Mouse (Mus musculus) heart, adult 9 months (tissue): Measurements from ENCODE around the gene Itpr2.
A peak's percentile ranks its signal among the peaks of the same experiment; 100 is the strongest.

Experiments
- DNase-seq, 2 experiments: peaks; one replicate each; pipeline ENCODE4 v3.0.0; 2022; ENCODE audit warnings: low spot score in 2 of 2

The Itpr2 gene

DNA sequence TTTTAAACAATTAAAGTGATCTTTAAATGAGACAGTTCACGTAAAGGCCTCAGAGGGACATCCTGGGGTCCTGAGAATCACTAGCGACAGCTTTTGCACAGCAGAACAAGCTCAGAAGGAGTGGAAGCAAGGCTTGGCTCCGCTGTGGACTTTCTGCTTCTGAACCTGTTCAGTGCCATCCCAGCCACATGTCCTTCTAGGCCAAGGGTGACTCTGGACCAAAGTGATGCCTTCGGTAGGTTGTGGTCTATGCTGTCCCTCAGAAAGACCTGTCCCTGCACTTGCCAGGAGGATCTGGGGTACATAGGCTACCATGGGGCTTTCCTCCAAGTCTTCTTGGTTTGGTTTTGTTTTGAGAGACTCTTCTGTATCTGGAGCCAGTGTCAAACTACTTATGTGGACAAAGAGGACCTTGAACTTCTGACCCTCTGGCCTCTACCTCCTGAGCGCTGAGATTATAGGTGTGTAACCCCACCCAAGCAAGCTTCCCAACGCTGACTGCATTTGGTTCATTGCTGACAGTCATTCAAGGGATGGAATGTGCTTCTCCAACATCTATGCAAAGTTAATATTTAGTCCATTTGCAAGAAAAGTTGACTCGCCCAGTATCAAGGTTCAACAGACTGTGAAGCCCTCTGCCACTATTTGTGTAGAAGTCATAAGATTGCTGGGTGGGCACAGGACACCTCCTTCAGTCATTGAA lies 241.2 kb downstream of the Itpr2 start:
- DNase-seq: no peak

DNA sequence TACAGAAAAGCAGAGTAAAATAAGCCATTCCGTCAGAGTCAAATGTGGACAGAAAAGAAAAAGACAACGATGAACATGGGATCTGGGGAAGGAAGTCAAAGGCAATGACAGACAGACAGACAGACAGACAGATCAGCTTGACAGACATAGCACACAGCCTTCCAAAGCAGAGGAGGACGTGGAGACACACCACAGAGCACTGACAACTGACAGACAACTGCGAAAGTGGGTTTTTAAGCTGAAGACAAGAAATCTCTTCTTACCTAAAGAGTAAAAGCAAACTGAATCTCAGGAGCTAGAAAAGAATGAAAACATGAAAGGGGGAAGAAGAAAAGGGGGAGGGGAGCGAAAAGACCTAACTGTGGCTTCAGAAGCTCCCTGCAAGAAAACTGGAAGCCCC lies 243.3 kb downstream of the Itpr2 start:
- DNase-seq: no peak

DNA sequence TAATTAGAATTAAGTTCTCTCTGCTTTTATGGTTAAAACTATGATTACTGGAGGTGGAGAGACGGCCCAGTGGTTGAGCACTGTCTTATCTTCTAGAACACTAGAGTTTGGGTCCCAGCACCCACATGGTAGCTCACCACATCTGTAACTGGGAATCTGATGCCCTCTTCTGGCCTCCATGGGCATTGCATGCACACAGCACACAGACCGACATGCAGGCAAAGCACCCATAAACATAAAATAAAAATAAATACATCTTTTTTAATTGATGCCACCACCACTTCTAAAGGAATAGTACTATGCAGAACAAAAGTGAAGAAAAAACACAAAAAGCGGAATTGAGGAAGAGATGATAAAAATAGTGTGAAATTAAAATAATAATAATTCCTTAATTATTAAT lies 243.8 kb downstream of the Itpr2 start:
- no peak for DNase-seq

DNA sequence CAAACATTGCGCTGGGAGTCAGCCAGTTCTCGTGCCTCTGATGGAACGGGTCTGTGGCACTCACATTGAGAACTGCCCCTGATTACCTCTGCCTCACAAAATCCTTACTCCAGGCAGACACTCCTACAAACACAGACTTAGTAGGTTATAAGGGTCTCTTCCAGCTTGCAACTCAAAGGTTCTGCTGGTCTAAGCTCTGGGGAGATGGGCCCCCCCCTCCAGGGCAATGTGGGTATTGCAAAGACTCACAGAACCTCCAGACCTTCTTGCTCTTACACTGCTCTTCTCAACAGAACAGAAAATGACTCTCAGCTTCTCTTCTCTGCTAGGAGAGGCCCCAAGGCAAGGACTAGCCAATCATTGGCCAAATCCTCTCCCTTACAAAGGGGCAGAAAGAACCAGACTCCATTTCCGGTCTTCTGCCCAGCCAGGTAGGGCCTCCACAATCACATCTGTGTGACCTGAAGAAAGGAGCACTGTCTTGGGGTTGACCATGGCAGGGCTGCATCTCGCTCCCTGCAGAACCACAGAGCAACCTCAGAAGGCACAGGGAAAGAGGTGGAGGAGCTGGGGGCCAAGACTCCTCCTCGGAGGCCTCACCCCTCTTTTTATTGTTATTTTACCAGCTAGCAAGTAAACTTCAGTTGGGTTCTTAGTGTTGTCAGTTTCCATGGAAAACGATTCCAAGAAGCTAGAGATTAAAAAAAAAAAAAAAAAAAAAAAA lies 244.9 kb downstream of the Itpr2 start:
- no peak for DNase-seq

DNA sequence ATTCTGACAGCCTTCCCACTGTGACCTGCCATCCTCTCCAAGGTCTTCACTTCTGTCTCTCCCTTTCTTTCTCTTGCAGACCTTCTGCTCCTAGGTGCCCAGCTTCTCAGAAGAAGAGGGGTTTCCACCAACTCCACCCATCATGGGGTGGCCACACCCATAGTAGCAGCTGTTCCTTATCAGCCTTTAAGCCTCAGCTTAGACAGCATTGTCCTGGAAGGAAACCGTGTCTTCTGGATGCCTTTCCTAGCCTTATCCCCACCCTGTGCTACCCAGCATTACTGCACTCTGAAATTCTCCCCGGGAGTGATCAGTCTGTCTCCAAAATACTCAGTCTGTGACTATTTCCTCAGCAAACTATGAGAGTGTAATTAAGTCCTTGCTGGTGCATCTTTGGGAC lies 245.6 kb downstream of the Itpr2 start:
- peak in 1 of 2 experiments; percentile 36 for DNase-seq

DNA sequence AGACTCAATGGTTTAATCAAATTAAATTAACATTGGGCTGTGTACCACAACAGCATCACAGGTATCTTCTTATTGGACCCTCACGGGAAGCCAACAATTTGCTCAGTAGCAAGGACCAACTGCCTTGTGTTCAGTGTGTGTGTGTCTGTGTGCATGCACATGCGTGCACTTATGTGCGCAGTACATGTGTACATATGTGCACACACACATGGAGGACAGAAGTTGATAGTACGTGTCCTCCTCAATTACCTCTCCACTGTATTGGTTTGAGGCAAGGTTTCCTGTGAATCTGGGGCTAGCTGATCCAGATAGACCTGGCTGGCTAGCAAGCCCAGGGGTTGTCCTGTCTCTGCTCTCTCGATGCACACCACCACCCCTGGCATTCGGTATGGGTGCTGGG lies 246.4 kb downstream of the Itpr2 start:
- no peak for DNase-seq

DNA sequence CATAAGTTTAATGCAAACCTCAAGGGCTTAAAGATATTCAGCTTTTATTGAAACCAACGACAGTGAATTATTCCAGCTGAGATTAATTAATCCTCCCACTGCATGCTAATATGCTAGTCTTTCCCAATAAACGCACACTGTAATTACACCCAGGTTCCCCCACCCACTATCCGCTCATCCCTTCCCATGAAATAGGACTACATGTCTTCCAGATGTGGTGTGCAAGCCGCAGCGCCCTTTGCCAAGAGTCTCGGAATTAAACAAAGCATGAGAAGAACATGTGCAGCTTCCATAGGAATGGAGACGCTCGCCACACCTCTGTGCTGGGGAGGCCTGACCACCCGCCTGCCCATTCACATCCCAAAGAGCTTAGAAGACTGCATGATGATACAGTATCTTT lies 247.1 kb downstream of the Itpr2 start:
- DNase-seq: no peak

DNA sequence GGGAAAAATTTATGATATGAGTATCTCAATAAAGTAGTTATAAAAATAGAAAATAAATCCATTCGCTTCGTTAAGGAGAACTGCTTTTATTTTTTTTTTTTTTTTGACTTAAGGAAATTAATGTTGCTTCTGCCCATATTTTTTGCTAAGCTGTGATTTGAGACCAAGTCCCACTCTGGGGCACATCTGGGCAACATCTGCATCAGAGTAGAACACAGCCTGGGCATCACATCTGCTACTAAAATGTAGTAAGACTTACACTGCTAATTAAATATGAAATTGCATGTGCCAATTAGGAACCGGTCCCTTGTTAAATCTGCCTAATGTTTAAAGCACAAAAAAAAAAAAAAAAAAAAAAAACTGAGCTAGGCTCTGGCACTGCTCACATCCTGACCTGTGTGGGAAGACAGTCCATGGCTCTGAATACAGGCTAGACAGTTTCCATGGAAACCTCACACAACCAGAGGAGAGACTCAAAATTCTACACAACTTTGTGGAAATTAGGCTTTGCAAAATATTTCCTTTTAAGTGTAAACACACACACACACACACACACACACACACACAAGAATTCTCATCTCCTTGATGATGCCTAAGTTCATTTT lies 247.7 kb downstream of the Itpr2 start:
- DNase-seq: no peak

DNA sequence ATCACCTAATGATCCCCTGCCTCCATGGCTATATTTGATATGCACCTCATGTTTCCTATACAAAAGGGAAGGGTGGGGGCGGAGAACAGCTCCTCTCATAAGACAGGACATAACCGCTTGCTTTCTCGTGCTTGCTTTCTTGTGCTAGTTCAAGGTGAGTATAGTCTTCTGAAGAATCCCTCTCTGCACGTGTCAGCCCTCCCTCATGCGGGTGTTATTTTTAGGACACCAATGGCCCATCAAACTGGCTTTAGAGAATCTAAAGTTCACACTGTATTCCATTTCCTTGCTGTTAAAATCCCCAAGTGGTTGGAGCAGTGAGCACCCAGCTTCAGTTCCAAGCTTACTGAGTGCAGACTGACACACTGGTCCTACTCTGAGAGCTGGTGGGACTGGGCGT lies 252.9 kb downstream of the Itpr2 start:
- no peak for DNase-seq

DNA sequence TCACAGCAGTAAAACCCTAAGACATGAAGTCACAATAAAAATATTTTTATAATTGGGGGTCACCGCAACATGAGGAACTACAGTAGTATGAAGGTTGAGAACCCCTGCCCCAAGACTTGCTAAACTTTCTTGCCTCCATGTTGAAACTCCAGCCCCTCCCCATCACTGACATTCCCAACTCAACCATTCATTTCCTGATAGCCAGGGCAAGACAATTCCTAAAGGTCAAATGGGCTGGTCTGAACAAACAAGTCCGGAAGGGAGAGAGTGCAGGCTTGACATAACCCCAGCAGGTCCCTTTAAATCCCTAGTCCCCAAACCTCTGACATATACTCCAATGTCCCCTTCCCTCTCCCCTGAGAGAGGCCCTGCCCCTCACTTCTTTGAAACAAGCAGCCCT lies 253.7 kb downstream of the Itpr2 start:
- no peak for DNase-seq

DNA sequence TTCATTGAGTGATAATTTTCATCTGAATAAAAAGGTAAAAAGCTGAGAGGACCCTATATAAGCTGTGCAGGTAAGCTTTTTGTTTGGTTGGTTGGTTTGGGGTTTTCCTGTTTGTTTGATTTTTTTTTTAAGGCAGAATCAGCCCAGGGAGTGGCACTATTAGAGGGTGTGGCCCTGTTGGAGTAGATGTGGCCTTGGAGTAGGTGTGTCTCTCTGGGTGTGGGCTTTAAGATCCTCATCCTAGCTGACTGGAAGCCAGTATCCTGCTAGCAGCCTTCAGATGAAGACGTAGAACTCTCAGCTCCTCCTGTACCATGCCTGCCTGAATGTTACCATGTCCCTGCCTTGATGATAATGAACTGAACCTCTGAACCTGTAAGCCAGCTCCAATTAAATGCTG lies 254.1 kb downstream of the Itpr2 start:
- DNase-seq: no peak

DNA sequence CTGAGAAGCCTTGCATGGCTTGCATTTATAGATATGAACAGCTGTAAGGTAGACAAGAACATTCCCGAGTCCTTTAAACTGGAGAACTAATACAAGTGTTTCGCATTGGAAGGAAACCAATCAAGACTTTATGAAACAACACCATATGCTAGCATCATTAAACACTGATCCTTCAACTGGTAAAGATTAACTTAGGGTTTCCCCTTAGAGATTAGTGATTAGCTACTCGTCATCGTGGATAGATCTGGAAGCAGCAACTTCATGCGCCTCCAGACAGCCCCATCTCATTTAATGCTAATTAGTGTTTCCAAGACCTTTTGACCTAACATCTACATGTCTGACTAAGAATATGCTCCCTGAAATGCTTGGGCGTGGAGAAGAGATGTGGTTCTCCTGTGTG lies 255.7 kb downstream of the Itpr2 start:
- no peak for DNase-seq

DNA sequence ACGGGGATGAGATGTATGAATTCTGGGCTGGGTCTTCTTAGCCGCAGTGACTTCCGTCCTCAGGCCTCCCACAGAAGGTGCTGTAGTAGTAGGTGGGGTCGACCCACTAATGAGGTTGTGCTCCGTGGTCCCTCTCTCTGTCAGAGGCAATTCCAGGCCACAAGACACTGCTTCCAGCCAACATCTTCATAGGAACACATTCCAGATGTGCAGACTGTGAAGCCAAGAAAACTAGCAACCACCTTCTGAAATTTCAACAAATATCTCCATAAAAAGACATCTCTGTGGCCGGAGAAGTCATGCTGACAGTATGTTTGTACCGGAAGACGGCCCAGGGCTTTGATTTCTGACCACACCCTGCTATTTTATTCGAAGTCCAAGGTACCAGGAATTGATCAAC lies 256.1 kb downstream of the Itpr2 start:
- DNase-seq: peak in 1 of 2 experiments; percentile 28

DNA sequence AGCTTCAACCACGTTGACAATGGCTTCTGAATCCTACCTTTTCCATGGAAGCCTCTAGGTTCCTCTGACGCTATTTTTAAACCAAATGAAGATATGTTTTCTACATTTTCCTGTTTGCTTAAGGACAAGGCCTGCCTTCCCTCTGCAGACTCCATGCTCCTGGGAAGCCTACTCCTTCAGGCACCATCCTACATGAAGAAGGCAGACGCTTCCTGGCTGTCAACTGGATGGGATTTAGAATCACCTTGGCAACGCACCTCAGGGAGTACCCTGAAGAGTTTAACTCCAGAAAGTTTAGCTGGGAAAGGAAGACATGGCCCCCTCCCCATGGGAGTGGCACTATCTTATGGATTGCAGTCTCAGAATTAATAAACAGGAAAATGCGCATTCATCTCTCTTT lies 259.0 kb downstream of the Itpr2 start:
- DNase-seq: no peak

DNA sequence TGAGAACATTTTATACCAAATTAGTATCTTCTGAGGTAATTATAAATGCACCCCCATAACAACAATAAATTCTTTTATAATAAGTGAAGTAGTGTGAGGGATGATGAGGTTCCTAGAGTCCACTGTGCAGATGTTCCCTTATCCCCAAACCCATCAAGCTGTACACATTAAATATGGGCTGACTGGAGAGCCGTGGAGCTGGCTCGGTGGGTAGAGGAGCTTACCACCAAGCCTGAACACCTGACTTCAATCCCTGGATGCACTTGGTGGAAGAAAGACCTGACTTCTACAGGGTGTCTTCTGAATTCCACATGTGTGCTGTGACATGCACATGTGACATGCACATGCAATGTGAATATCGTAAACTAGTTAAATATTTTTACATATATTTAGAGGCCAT lies 260.7 kb downstream of the Itpr2 start:
- DNase-seq: no peak

DNA sequence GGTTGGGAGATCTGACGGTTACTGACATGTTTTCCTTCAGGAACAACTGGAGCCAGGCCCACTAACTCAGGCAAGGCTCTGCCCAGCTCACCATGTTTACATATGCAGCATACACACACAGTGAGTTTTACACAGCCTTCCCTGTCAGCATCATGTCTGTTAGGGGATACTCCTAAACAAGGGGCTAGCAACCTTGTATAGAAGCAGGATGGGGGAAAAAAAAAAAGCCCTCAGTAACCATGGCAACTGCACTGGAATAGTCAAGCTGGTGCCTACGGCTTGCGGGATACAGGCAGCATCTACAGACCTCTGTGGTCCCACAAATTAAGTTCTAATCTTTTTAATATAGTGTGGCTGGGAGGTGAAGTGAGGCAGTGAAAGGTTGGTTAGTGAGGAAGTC lies 266.9 kb downstream of the Itpr2 start:
- no peak for DNase-seq

DNA sequence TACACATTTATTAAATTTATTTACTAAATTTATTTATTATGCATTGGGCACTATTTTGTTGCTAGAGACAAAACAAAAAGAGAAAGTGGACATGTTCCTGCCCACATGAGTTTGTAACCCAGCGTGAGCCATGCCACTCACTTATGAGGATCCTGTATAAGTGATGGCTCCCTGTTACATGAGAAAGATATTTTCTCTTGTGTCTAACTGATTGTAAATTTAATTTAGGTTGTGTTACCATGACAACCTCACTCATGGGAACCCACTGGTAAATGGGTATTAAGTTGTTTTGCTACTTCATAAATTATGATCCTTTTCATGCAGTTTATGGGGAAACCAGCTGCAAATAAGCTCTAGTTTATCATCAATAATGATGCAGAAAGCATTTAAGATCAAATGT lies 267.6 kb downstream of the Itpr2 start:
- no peak for DNase-seq

DNA sequence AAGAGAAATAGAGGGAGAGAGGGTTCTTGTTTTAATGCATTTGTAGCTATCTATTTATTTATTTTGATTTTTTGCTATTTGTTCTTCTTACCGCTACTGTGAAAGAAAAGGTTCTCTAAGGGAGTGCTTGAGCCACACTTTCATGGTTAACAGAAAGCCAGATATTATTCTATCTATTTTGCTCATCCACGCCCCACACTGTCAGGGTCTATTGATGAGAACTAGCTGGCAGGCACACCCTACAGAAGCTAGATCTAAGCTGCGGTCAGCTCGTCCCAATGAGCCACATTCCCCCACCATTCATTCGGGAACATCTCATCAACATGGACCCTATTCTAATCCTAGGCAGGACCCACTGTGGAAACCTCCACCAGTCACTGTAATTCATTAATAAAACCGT lies 271.1 kb downstream of the Itpr2 start:
- no peak for DNase-seq

DNA sequence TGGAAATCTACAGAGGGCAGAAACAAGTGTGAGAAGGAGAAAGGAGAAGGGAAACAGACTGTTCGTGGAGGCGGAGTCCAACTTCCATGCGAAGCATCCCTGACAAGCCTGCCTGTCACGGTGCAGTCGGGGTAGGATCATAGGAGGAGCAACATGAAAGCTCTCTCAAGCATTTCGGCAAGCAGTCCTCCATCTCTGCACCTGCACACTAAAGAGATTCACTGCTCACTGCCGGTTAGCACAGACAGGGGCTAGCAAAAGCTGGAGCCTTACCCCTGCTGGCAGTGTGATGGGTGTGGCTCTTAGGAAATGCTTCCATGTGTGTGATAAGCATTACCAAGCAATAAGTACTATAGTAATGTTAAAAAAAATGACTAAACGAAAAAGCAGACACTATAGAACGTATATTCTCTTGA lies 271.6 kb downstream of the Itpr2 start:
- no peak for DNase-seq

DNA sequence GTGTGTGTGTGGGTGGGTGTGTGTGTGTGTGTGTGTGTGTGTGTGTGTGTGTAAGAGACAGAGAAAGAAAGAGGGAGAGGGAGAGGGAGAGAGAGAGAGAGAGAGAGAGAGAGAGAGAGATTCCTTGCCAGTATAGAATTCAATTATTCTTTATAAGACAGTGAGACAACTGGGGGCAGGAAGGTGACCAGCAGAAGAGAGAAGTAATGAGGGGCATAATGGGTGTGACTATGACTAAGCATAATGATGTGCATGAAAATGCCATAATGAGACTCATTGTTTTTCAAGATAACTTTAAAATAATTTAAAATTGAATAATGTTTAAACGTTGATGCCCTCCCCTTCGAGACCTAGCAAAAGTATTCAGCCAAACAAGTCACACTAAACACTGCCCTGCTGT lies 272.1 kb downstream of the Itpr2 start:
- no peak for DNase-seq

DNA sequence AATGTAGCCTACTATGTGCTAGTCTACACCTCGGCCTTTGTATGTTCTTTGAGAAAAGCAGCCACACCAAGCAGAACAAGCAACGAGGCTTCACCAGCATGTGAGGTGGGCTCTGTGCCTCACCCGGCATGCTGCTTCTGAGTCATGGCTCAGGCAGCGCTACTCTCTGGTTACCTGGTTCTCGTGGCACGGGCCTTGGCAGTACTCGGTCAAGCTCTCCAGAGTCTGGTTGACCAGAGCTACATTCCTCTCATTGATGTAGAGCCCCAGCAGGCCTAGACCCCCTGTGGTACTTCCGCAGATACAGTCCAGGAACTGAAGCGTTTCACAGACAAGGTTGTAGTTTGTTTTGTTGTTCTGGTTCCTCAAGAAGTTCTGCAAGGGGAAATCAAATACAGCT lies 272.5 kb downstream of the Itpr2 start:
- no peak for DNase-seq

DNA sequence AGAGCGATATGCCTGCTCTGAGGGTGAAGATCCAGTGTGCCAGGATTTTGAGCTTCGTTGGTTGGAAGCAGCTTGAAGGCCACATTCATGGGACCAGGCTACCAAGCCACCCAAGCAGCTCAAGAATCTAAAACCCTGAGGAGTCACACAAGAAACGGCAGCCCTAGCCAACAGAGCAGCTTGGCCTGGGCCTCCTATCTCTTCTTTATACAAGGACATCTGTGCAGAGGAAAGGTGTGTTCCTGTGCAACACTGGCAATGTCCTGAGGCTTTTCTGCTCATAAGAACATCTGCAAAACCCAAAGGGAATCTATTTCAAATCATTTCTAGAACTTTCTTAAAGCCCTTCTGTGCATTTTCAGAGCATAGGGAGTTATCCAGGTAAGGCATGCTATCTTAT lies 274.0 kb downstream of the Itpr2 start:
- no peak for DNase-seq

DNA sequence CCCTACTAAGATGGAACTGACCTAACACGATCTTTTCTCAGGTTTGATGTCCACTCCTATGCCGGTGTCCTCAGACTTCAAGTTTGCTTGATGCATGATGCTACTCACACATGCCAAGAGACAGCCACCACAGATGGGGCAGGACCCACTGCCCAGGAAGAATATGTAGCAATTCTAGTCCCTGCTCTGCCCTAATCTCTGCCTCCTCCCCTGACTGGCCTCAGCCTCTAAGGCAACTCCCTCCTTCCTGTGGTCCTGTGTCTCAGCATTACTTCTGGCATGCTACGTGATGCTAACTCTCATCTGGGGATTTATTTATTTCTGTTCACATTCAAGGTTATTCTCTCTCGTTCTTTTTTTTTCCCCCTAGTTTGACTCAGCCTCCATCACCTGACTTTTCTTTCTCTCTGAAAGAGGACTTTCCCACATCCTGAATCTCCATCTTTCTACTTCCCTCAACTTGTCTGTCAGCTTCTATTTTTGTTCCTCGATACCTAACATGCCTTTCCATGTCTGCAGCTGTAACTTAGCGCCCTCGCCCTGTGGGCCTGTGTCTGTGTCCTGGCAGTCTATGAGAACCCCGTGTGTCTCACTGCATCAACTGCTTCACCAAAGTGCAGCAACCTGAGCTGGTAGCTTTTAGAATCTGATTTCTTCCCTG lies 279.5 kb downstream of the Itpr2 start:
- DNase-seq: peak in 1 of 2 experiments; percentile 15
